7 mouse cellular contexts compared by ENCODE assay signal in the genomic region with DNA sequence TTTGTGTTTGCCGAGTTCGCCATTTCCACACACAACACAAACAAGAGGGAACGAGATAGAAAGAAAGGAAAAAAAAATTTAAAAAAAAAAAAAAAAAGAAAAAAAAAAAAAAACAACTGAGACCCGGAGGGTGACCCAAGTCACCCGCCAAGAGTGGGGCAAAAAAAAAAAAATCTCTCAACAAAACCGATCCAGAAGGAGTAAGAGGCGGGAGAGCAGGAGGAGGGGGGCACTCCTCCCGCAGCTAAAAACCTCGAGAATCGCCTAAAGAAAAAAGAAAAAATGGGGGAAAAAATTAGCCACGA. TPM values are rescaled to one million over a fixed set of nuclear protein-coding genes. Genes with fewer than 3 reads are reported as not detected.
DNase-seq lines count a peak whose midpoint lies in the region; ATAC-seq and TF ChIP-seq lines count a peak whose summit lies in the region.

No protein-coding gene starts in this region.

- peaks cover 13% of the 10 kb centered on the region; the same call in 1 of the 2 replicates for H3K4me1 ChIP-seq in lung, postnatal 0 days (ENCODE audit: insufficient read depth, low read depth, low read length)
- peaks cover 30% of the 10 kb centered on the region for H3K4me1 ChIP-seq in forebrain, embryonic 10.5 days
- H3K4me1 ChIP-seq in limb, embryonic 12.5 days (replicated peaks), result peaks cover 16% of the 10 kb centered on the region
- H3K4me1 ChIP-seq in stomach, embryonic 14.5 days (ENCODE audit: control insufficient read depth, insufficient read depth, low read length), result peaks cover 13% of the 10 kb centered on the region

- no peaks in the 10 kb centered on the region for H3K9me3 ChIP-seq in lung, postnatal 0 days (ENCODE audit: low read length)
- peaks cover 3% of the 10 kb centered on the region; the same call in 1 of the 2 replicates for H3K9me3 ChIP-seq in forebrain, embryonic 10.5 days
- no peaks in the 10 kb centered on the region for H3K9me3 ChIP-seq in limb, embryonic 12.5 days
- no peaks in the 10 kb centered on the region for H3K9me3 ChIP-seq in stomach, embryonic 14.5 days (ENCODE audit: control insufficient read depth, low read depth, low read length)

- DNase-seq in lung, postnatal 0 days (ENCODE audit: low spot score), result no peak
- DNase-seq in lung, adult 18-20 months, result no peak
- DNase-seq in forebrain, embryonic 10.5 days (ENCODE audit: extremely low spot score, low spot score), result no peak
- no peak for DNase-seq in frontal cortex, adult 2 months (ENCODE audit: extremely low spot score in 1 of 2, low spot score in 1 of 2)

- H3K4me3 ChIP-seq in lung, postnatal 0 days (ENCODE audit: low read depth, low read length), result peak overlapping the region; percentile 85
- H3K4me3 ChIP-seq in forebrain, embryonic 10.5 days, result peak overlapping the region; percentile 89
- peak overlapping the region; percentile 92 for H3K4me3 ChIP-seq in limb, embryonic 12.5 days (replicated peaks)
- H3K4me3 ChIP-seq in stomach, embryonic 14.5 days (ENCODE audit: low read depth, low read length), result peak overlapping the region; percentile 52

- H3K9ac ChIP-seq in lung, postnatal 0 days (replicated peaks; ENCODE audit: low read depth), result peak overlapping the region; percentile 96
- peak overlapping the region; percentile 100 for H3K9ac ChIP-seq in limb, embryonic 12.5 days (replicated peaks)
- peak overlapping the region; percentile 100 for H3K9ac ChIP-seq in stomach, embryonic 14.5 days (replicated peaks; ENCODE audit: low read depth, low read length)

- H3K36me3 ChIP-seq in lung, postnatal 0 days (ENCODE audit: insufficient read depth, low read length), result no peaks in the 10 kb centered on the region
- H3K36me3 ChIP-seq in forebrain, embryonic 10.5 days (replicated peaks), result peaks cover 22% of the 10 kb centered on the region
- H3K36me3 ChIP-seq in limb, embryonic 12.5 days, result peaks cover 15% of the 10 kb centered on the region; the same call in 1 of the 2 replicates
- H3K36me3 ChIP-seq in stomach, embryonic 14.5 days (ENCODE audit: control insufficient read depth, insufficient read depth, low read length), result peaks cover 11% of the 10 kb centered on the region; the same call in 1 of the 2 replicates

- no peak for ATAC-seq in lung, postnatal 0 days
- ATAC-seq in limb, embryonic 12.5 days (ENCODE audit: insufficient number of reproducible peaks, insufficient read depth, low FRiP score, low TSS enrichment, low read depth), result no peak
- no peak for ATAC-seq in stomach, embryonic 14.5 days (ENCODE audit: insufficient number of reproducible peaks, insufficient read depth, low FRiP score, low read depth)
- ATAC-seq in frontal cortex, adult (ENCODE audit: low TSS enrichment), result no peak

- H3K27ac ChIP-seq in lung, postnatal 0 days (ENCODE audit: low read length), result peak overlapping the region; percentile 100
- peak overlapping the region; percentile 100 for H3K27ac ChIP-seq in forebrain, embryonic 10.5 days
- peak overlapping the region; percentile 100 for H3K27ac ChIP-seq in limb, embryonic 12.5 days
- H3K27ac ChIP-seq in stomach, embryonic 14.5 days (ENCODE audit: low read length), result peak overlapping the region; percentile 100

- TF ChIP-seq CTCF in lung, postnatal 0 days (IDR thresholded peaks at IDR 0.05), result no peak

- 1% methylated on average over 11 of the region's 11 CpGs for WGBS in lung, postnatal 0 days
- WGBS in forebrain, embryonic 10.5 days, result 0% methylated on average over 11 of the region's 11 CpGs
- WGBS in limb, embryonic 12.5 days, result under 1% methylated on average over 11 of the region's 11 CpGs
- 0% methylated on average over 11 of the region's 11 CpGs for WGBS in stomach, embryonic 14.5 days

- H3K27me3 ChIP-seq in lung, postnatal 0 days (replicated peaks; ENCODE audit: insufficient read depth, low read length), result no peaks in the 10 kb centered on the region
- no peaks in the 10 kb centered on the region for H3K27me3 ChIP-seq in forebrain, embryonic 10.5 days (ENCODE audit: poor library complexity, severe bottlenecking)
- H3K27me3 ChIP-seq in limb, embryonic 12.5 days, result no peaks in the 10 kb centered on the region
- no peaks in the 10 kb centered on the region for H3K27me3 ChIP-seq in stomach, embryonic 14.5 days (ENCODE audit: control insufficient read depth, insufficient read depth, low read length)

- TF ChIP-seq EP300 in lung, postnatal 0 days (IDR thresholded peaks at IDR 0.05), result no peak

- H3K4me2 ChIP-seq in lung, postnatal 0 days (replicated peaks; ENCODE audit: low read depth, low read length), result peak overlapping the region; percentile 64
- H3K4me2 ChIP-seq in limb, embryonic 12.5 days, result 0 out of 2 replicates have a peak overlapping the region, but pooled peaks have one; percentile 13
- H3K4me2 ChIP-seq in stomach, embryonic 14.5 days (replicated peaks; ENCODE audit: low read depth, low read length), result no peak overlapping the region

RNA-seq across cellular contexts. Expression of a gene that starts 0.8 kb away (rescaled TPM):
- 25.0 and 30.3 TPM in 2 replicates for polyA plus RNA-seq in lung, postnatal 0 days (2015; fragmentation: Nextera tagmentation; extraction: Ambion mirVana)
- polyA plus RNA-seq in forebrain, embryonic 10.5 days (2016; fragmentation: Nextera tagmentation; extraction: Ambion mirVana), result 67.1 and 68.5 TPM in 2 replicates
- 54.9 and 62.2 TPM in 2 replicates for polyA plus RNA-seq in limb, embryonic 12.5 days (2016; fragmentation: Nextera tagmentation; extraction: Ambion mirVana)
- 36.9 and 37.6 TPM in 2 replicates for polyA plus RNA-seq in stomach, embryonic 14.5 days (2014; fragmentation: Nextera tagmentation; extraction: Ambion mirVana)
- 26.9 TPM in 2 replicates for polyA plus RNA-seq in frontal cortex, adult 2 months (2012; rRNA removed)
